ENCODE assay signal across 13 mouse cellular contexts in genomic region chr9:120116184-120116624, GRCm38 (mm10). TPM values are rescaled to one million over a fixed set of nuclear protein-coding genes. Genes with fewer than 3 reads are reported as not detected.
A peak's percentile ranks its signal among the peaks of the same experiment; 100 is the strongest.
DNase-seq lines count a peak whose midpoint lies in the region; ATAC-seq and TF ChIP-seq lines count a peak whose summit lies in the region.
"Had no signal": no experiment of that assay in that cellular context is flagged by ENCODE, and none has a peak within 500 bp of the region (broad histone marks: within the 10 kb centered on the region; RNA-seq: fewer than 3 reads in every experiment).

No protein-coding gene starts in this region.

- peak overlapping the region; percentile 69 for H3K4me2 ChIP-seq in CH12.LX (ENCODE audit: insufficient read depth, low read depth, poor library complexity, severe bottlenecking)
- H3K4me2 ChIP-seq: limb, embryonic 13.5 days had no signal

- peak overlapping the region; percentile 60; the same call in 1 of the 2 replicates for H3K27ac ChIP-seq in CH12.LX (ENCODE audit: insufficient read depth, low read depth)
- no peak overlapping the region; the same call in 1 of the 2 replicates for H3K27ac ChIP-seq in ES-E14 (ENCODE audit: insufficient read depth, low read depth, low read length, poor library complexity, severe bottlenecking)
- H3K27ac ChIP-seq in hindbrain, embryonic 10.5 days = no peak overlapping the region
- H3K27ac ChIP-seq: kidney, postnatal 0 days; limb, embryonic 13.5 days had no signal

- no peak overlapping the region for H3K4me3 ChIP-seq in CH12.LX (replicated peaks in 1 of 3; ENCODE audit: low read depth in 2 of 3, low read length in 2 of 3, poor library complexity in 1 of 3)
- no peak overlapping the region for H3K4me3 ChIP-seq in ES-E14 (ENCODE audit: insufficient read depth in 1 of 2, low read depth in 1 of 2, low read length in 2 of 2, poor library complexity in 1 of 2, severe bottlenecking in 1 of 2)
- H3K4me3 ChIP-seq in megakaryocyte, embryonic 14.5 days (replicated peaks) = peak overlapping the region; percentile 87
- H3K4me3 ChIP-seq in hindbrain, embryonic 10.5 days = no peak overlapping the region
- H3K4me3 ChIP-seq: limb, embryonic 13.5 days; myocyte had no signal

- no peak for TF ChIP-seq RAD21 in CH12.LX (IDR thresholded peaks at IDR 0.05; ENCODE audit: low read depth, low read length)

- WGBS in hindbrain, embryonic 10.5 days = 92% methylated on average over 8 of the region's 8 CpGs

- H3K9ac ChIP-seq in CH12.LX (ENCODE audit: insufficient read depth, low read depth) = peak overlapping the region; percentile 50
- H3K9ac ChIP-seq in ES-E14 (ENCODE audit: insufficient read depth, low read depth, low read length, poor library complexity, severe bottlenecking) = 0 out of 2 replicates have a peak overlapping the region, but pooled peaks have one; percentile 10
- H3K9ac ChIP-seq: limb, embryonic 13.5 days had no signal

- peaks cover 12% of the 10 kb centered on the region for H3K79me2 ChIP-seq in CH12.LX (replicated peaks; ENCODE audit: control insufficient read depth, extremely low read depth, insufficient read depth, poor library complexity, severe bottlenecking)

- dilution Hi-C loops in CH12.LX (cut with MboI; ENCODE audit: extremely low pct_ligation_motif_present, extremely low pct_unique_long_range_greater_than_20kb, low sequenced_read_pairs) = no loop called here

- H3K27me3 ChIP-seq in CH12.LX (replicated peaks) = no peaks in the 10 kb centered on the region
- H3K27me3 ChIP-seq in megakaryocyte, embryonic 14.5 days (replicated peaks) = no peaks in the 10 kb centered on the region
- no peaks in the 10 kb centered on the region for H3K27me3 ChIP-seq in hindbrain, embryonic 10.5 days (ENCODE audit: insufficient read depth, poor library complexity, severe bottlenecking)
- H3K27me3 ChIP-seq: limb, embryonic 13.5 days had no signal

- H3K36me3 ChIP-seq in CH12.LX (replicated peaks in 1 of 2; ENCODE audit: control insufficient read depth in 1 of 2, insufficient read depth in 1 of 2, low read length in 1 of 2) (peaks cover 36 to 54% of the 10 kb centered on the region in 2 experiments), ES-E14 (ENCODE audit: control insufficient read depth, insufficient read depth, low read length, poor library complexity, severe bottlenecking) (peaks cover 24% of the 10 kb centered on the region)
- H3K36me3 ChIP-seq in megakaryocyte, embryonic 14.5 days (replicated peaks; ENCODE audit: low read length) = peaks cover 49% of the 10 kb centered on the region
- H3K36me3 ChIP-seq in hindbrain, embryonic 10.5 days = peaks cover 44% of the 10 kb centered on the region

- no peak for TF ChIP-seq CTCF in CH12.LX (conservative IDR thresholded peaks at IDR 0.05 in 1 of 2, IDR thresholded peaks at IDR 0.05 in 1 of 2; ENCODE audit: low read depth in 2 of 2, low read length in 2 of 2)

- H3K9me3 ChIP-seq in CH12.LX (replicated peaks; ENCODE audit: low read length) (no peaks in the 10 kb centered on the region), ES-E14 (ENCODE audit: control insufficient read depth, insufficient read depth, low read depth, low read length) (no peaks in the 10 kb centered on the region)
- H3K9me3 ChIP-seq in megakaryocyte, embryonic 14.5 days = no peaks in the 10 kb centered on the region
- no peaks in the 10 kb centered on the region for H3K9me3 ChIP-seq in hindbrain, embryonic 10.5 days
- H3K9me3 ChIP-seq: limb, embryonic 13.5 days had no signal

- H3K4me1 ChIP-seq in CH12.LX (ENCODE audit: control insufficient read depth in 1 of 2, insufficient read depth in 2 of 2) (peaks cover 12 to 46% of the 10 kb centered on the region in 2 experiments), ES-E14 (ENCODE audit: control insufficient read depth in 2 of 2, insufficient read depth in 2 of 2, low read length in 2 of 2, poor library complexity in 1 of 2) (peaks cover 3 to 17% of the 10 kb centered on the region in 2 experiments; a peak in 3 of 4 replicates)
- H3K4me1 ChIP-seq in megakaryocyte, embryonic 14.5 days = peaks cover 92% of the 10 kb centered on the region
- peaks cover 9% of the 10 kb centered on the region for H3K4me1 ChIP-seq in hindbrain, embryonic 10.5 days (replicated peaks)

- peak; percentile 68; the same call in 1 of the 2 replicates for TF ChIP-seq EP300 in CH12.LX (IDR thresholded peaks at IDR 0.05; ENCODE audit: low read length)

- no peak for TF ChIP-seq POLR2A in CH12.LX (IDR thresholded peaks at IDR 0.05; ENCODE audit: low read depth, low read length)

- in situ Hi-C loops in CH12.LX (cut with MboI; ENCODE audit: low pct_ligation_motif_present, low pct_unique_long_range_greater_than_20kb, low sequenced_read_pairs) (no loop called here), ES-E14 (cut with MboI; ENCODE audit: low sequenced_read_pairs in 2 of 2, unreplicated experiment in 2 of 2) (no loop called here)

- peak; percentile 66 for ATAC-seq in erythroid progenitor cell, adult 5-6 weeks (replicated peaks; ENCODE audit: low FRiP score, poor library complexity, severe bottlenecking)

- DNase-seq in CH12.LX (ENCODE audit: extremely low read depth) (no peak), ES-E14 (ENCODE audit: low read depth, low spot score) (no peak)
- no peak for DNase-seq in hindbrain, embryonic 10.5 days (ENCODE audit: low spot score)
- no peak for DNase-seq in right cerebral cortex, adult 18-20 months
- DNase-seq in B cell, adult 2 months = no peak
- DNase-seq: cerebellum, adult 11-12 months; heart, adult 18-20 months; right cerebral cortex, postnatal 14 days had no signal

TF ChIP-seq in CH12.LX, 34 proteins besides CTCF, POLR2A, EP300 and RAD21 (continues in another document):
- TF ChIP-seq BHLHE40 (IDR thresholded peaks at IDR 0.05; ENCODE audit: low read depth, low read length) (peak; percentile 34; the same call in 1 of the 2 replicates), KAT2A (IDR thresholded peaks at IDR 0.05; ENCODE audit: insufficient replicate concordance, low read length) (0 out of 2 replicates have a peak, but pooled peaks have one; percentile 43)

TF ChIP-seq in ES-E14, 5 proteins besides CTCF, POLR2A, EP300 and RAD21:
- TF ChIP-seq HCFC1 (IDR thresholded peaks at IDR 0.05; ENCODE audit: borderline replicate concordance, insufficient read depth, low read length) (no peak), ZC3H11A (IDR thresholded peaks at IDR 0.05; ENCODE audit: borderline replicate concordance, low read depth, low read length) (no peak), ZNF384 (IDR thresholded peaks at IDR 0.05; ENCODE audit: low read depth, low read length) (no peak), CHD2 (IDR thresholded peaks at IDR 0.05; ENCODE audit: low read depth, low read length) (no peak), MAFK (IDR thresholded peaks at IDR 0.05; ENCODE audit: insufficient read depth, low read depth, low read length) (no peak)
TF ChIP-seq in ES-E14: peak in this region for 0.

RNA-seq across cellular contexts. Expression of gene Slc25a38, which starts 6.0 kb away (rescaled TPM):
- 20.3 and 25.3 TPM in 2 replicates for total RNA-seq in CH12.LX (2012; rRNA removed)
- 22.3 and 24.3 TPM in 2 replicates for total RNA-seq in CH12.LX (2014; rRNA removed)
- polyA plus RNA-seq in CH12.LX (2012; ENCODE audit: insufficient read length, low read depth) = 24.4 and 26.1 TPM in 2 replicates
- 37.4 and 39.5 TPM in 2 replicates for total RNA-seq in ES-E14 (2012; rRNA removed)
- 271 and 362 TPM in 2 replicates for total RNA-seq in erythroid progenitor cell, adult 5-6 weeks (2015; ENCODE audit: low replicate concordance)
- 322 and 446 TPM in 2 replicates for total RNA-seq in erythroid progenitor cell, adult 5-6 weeks (2017; ENCODE audit: low replicate concordance)
- polyA plus RNA-seq in megakaryocyte, embryonic 14.5 days (2012; ENCODE audit: insufficient read depth, low replicate concordance) = 45.8 and 48.0 TPM in 2 replicates
- 41.6 and 43.5 TPM in 2 replicates for polyA plus RNA-seq in hindbrain, embryonic 10.5 days (2016; fragmentation: Nextera tagmentation; extraction: Ambion mirVana)

RNA-seq across cellular contexts. Expression of gene Rpsa, which starts 11.3 kb away (rescaled TPM):
- total RNA-seq in CH12.LX (2012; rRNA removed) = 3,568 and 3,991 TPM in 2 replicates
- 4,012 and 4,053 TPM in 2 replicates for total RNA-seq in CH12.LX (2014; rRNA removed)
- polyA plus RNA-seq in CH12.LX (2012; ENCODE audit: insufficient read length, low read depth) = 3,250 and 3,563 TPM in 2 replicates
- total RNA-seq in ES-E14 (2012; rRNA removed) = 2,665 and 2,882 TPM in 2 replicates
- 703 and 915 TPM in 2 replicates for total RNA-seq in erythroid progenitor cell, adult 5-6 weeks (2015; ENCODE audit: low replicate concordance)
- total RNA-seq in erythroid progenitor cell, adult 5-6 weeks (2017; ENCODE audit: low replicate concordance) = 860 and 1,041 TPM in 2 replicates
- polyA plus RNA-seq in megakaryocyte, embryonic 14.5 days (2012; ENCODE audit: insufficient read depth, low replicate concordance) = 5,619 and 7,213 TPM in 2 replicates
- 1,315 and 1,519 TPM in 2 replicates for polyA plus RNA-seq in hindbrain, embryonic 10.5 days (2016; fragmentation: Nextera tagmentation; extraction: Ambion mirVana)

RNA-seq across cellular contexts. Expression of gene Ccr8, which starts 24.3 kb away (rescaled TPM):
- total RNA-seq in CH12.LX (2012; rRNA removed) (not detected in 2 replicates), CH12.LX (2014; rRNA removed) (not detected in 2 replicates), ES-E14 (2012; rRNA removed) (0.40 and 1.3 TPM in 2 replicates)
- polyA plus RNA-seq in CH12.LX (2012; ENCODE audit: insufficient read length, low read depth) = not detected in 2 replicates
- not detected in 2 replicates for total RNA-seq in erythroid progenitor cell, adult 5-6 weeks (2015; ENCODE audit: low replicate concordance)
- not detected in 2 replicates for total RNA-seq in erythroid progenitor cell, adult 5-6 weeks (2017; ENCODE audit: low replicate concordance)
- polyA plus RNA-seq in megakaryocyte, embryonic 14.5 days (2012; ENCODE audit: insufficient read depth, low replicate concordance) = not detected in 2 replicates
- polyA plus RNA-seq in hindbrain, embryonic 10.5 days (2016; fragmentation: Nextera tagmentation; extraction: Ambion mirVana) = not detected in 2 replicates
- total RNA-seq: heart, adult 18-20 months had no signal
- polyA plus RNA-seq: kidney, postnatal 0 days; myocyte had no signal

RNA-seq across cellular contexts. Expression of gene Mobp, which starts 33.3 kb away (rescaled TPM):
- total RNA-seq in CH12.LX (2012; rRNA removed) = not detected in 2 replicates
- not detected in 2 replicates for total RNA-seq in CH12.LX (2014; rRNA removed)
- 0.17 TPM in 1 of 2 replicates, not detected in the other for polyA plus RNA-seq in CH12.LX (2012; ENCODE audit: insufficient read length, low read depth)
- total RNA-seq in ES-E14 (2012; rRNA removed) = 2.7 and 5.4 TPM in 2 replicates
- total RNA-seq in erythroid progenitor cell, adult 5-6 weeks (2015; ENCODE audit: low replicate concordance) = not detected in 2 replicates
- not detected in 2 replicates for total RNA-seq in erythroid progenitor cell, adult 5-6 weeks (2017; ENCODE audit: low replicate concordance)
- not detected in 2 replicates for polyA plus RNA-seq in megakaryocyte, embryonic 14.5 days (2012; ENCODE audit: insufficient read depth, low replicate concordance)
- polyA plus RNA-seq in hindbrain, embryonic 10.5 days (2016; fragmentation: Nextera tagmentation; extraction: Ambion mirVana) = 0.22 and 0.26 TPM in 2 replicates
- total RNA-seq: heart, adult 18-20 months had no signal
- polyA plus RNA-seq: limb, embryonic 13.5 days; myocyte had no signal

RNA-seq across cellular contexts. Expression of gene Cx3cr1, which starts 46.5 kb away (rescaled TPM):
- total RNA-seq in CH12.LX (2012; rRNA removed) (not detected in 2 replicates), CH12.LX (2014; rRNA removed) (not detected in 2 replicates), ES-E14 (2012; rRNA removed) (0.09 TPM in 1 of 2 replicates, not detected in the other)
- 0.06 and 0.08 TPM in 2 replicates for polyA plus RNA-seq in CH12.LX (2012; ENCODE audit: insufficient read length, low read depth)
- total RNA-seq in erythroid progenitor cell, adult 5-6 weeks (2015; ENCODE audit: low replicate concordance) = 4.2 and 6.1 TPM in 2 replicates
- 2.5 and 3.7 TPM in 2 replicates for total RNA-seq in erythroid progenitor cell, adult 5-6 weeks (2017; ENCODE audit: low replicate concordance)
- polyA plus RNA-seq in megakaryocyte, embryonic 14.5 days (2012; ENCODE audit: insufficient read depth, low replicate concordance) = 0.73 TPM in 1 of 2 replicates, not detected in the other
- 6.3 and 8.2 TPM in 2 replicates for polyA plus RNA-seq in hindbrain, embryonic 10.5 days (2016; fragmentation: Nextera tagmentation; extraction: Ambion mirVana)
- polyA plus RNA-seq: myocyte had no signal
